Mouse (Mus musculus) cerebellum, postnatal 25 days (tissue): ENCODE results near the gene Abhd8.
"Not testable (repeated sequence)": the region's sequence is repeated elsewhere in the genome, so short reads cannot be mapped to it uniquely, and the experiment has no call there.

ENCODE experiments used
- DNase-seq, 2 experiments: peaks; one replicate each; pipeline ENCODE4 v3.0.0; 2021; ENCODE audit warnings: mixed read lengths in 2 of 2

The Abhd8 gene

GRCm38 (mm10) chr8:71457659-71458270 is 5.7 kb downstream of the Abhd8 start:
- DNase-seq = no peak

GRCm38 (mm10) chr8:71456906-71457305 is 6.5 kb downstream of the Abhd8 start:
- DNase-seq = peak in 1 of 2 experiments; percentile 29

GRCm38 (mm10) chr8:71454668-71455067 is 8.8 kb downstream of the Abhd8 start:
- DNase-seq = no peak

GRCm38 (mm10) chr8:71452669-71453068 is 10.8 kb downstream of the Abhd8 start:
- DNase-seq = no peak

- no peak for DNase-seq
Measured at GRCm38 (mm10) chr8:71451777-71452176, 11.7 kb downstream of the Abhd8 start.

GRCm38 (mm10) chr8:71451337-71451736 is 12.1 kb downstream of the Abhd8 start:
- no peak for DNase-seq

GRCm38 (mm10) chr8:71445096-71445495 is 18.4 kb downstream of the Abhd8 start:
- no peak for DNase-seq

GRCm38 (mm10) chr8:71441404-71441803 is 22.1 kb downstream of the Abhd8 start:
- peak; percentile 45 to 68 for DNase-seq

- no peak for DNase-seq
Measured at GRCm38 (mm10) chr8:71437041-71437440, 26.4 kb downstream of the Abhd8 start.

GRCm38 (mm10) chr8:71432935-71433334 is 30.5 kb downstream of the Abhd8 start:
- DNase-seq = not testable (repeated sequence)

- no peak for DNase-seq
Measured at GRCm38 (mm10) chr8:71422121-71422520, 41.3 kb downstream of the Abhd8 start.

GRCm38 (mm10) chr8:71411535-71412273 is 51.8 kb downstream of the Abhd8 start:
- peak in 1 of 2 experiments; percentile 11 for DNase-seq

GRCm38 (mm10) chr8:71408231-71408630 is 55.2 kb downstream of the Abhd8 start:
- no peak for DNase-seq

- DNase-seq = peak in 1 of 2 experiments; percentile 12
Measured at GRCm38 (mm10) chr8:71407441-71407840, 56.0 kb downstream of the Abhd8 start.
